Mouse (Mus musculus) myocyte (in vitro differentiated cells): Measurements from ENCODE around the gene Clec4e. TPM values are rescaled to one million over a fixed set of nuclear protein-coding genes. Genes with fewer than 3 reads are reported as not detected.
"Not testable (repeated sequence)": the region's sequence is repeated elsewhere in the genome, so short reads cannot be mapped to it uniquely, and the experiment has no call there.

ENCODE experiments used
- H3K27me3 ChIP-seq: one replicate; pipeline ENCODE4 v1.6.1; 2011; ENCODE audit not compliant: control insufficient read depth, insufficient read depth, insufficient read length
- H3K36me3 ChIP-seq: one replicate; pipeline ENCODE4 v1.6.1; 2011; ENCODE audit not compliant: control insufficient read depth, insufficient read depth
- H3K4me2 ChIP-seq: one replicate; pipeline ENCODE4 v1.6.1; 2011; ENCODE audit warnings: low read depth, control low read depth
- H3K4me3 ChIP-seq: one replicate; pipeline ENCODE4 v1.5.1; 2011; ENCODE audit warnings: mild to moderate bottlenecking, control low read depth, moderate library complexity
- H3K79me2 ChIP-seq: one replicate; pipeline ENCODE4 v1.6.1; 2011; ENCODE audit not compliant: control insufficient read depth, insufficient read depth
- H3ac ChIP-seq: one replicate; pipeline ENCODE4 v1.6.1; 2011; ENCODE audit not compliant: control insufficient read depth, insufficient read length
- CEBPB ChIP-seq: IDR thresholded peaks from 2 replicates; pipeline ENCODE4 v1.6.1; 2011; ENCODE audit warnings: mild to moderate bottlenecking, moderate library complexity; ENCODE audit not compliant: poor library complexity, insufficient read depth, severe bottlenecking
- E2F4 ChIP-seq: IDR thresholded peaks from one replicate; pipeline ENCODE4 v1.6.1; 2011; ENCODE audit warnings: mild to moderate bottlenecking, control low read depth, moderate library complexity; ENCODE audit not compliant: insufficient read depth
- MAX ChIP-seq: IDR thresholded peaks from one replicate; pipeline ENCODE4 v1.6.1; 2011; ENCODE audit warnings: low read depth, mild to moderate bottlenecking, control low read depth
- MYOD1 ChIP-seq, 3 experiments: IDR thresholded peaks; one replicate each; pipeline ENCODE4 v1.6.1; 2011; ENCODE audit warnings: control low read depth in 2 of 3, low read depth in 2 of 3, mild to moderate bottlenecking in 2 of 3, moderate library complexity in 1 of 3; ENCODE audit not compliant: insufficient read length in 2 of 3, control insufficient read depth in 1 of 3
- MYOG ChIP-seq, 3 experiments: IDR thresholded peaks; one replicate each; pipeline ENCODE4 v1.6.1; 2011; ENCODE audit warnings: control low read depth in 2 of 3, low read depth in 2 of 3, mild to moderate bottlenecking in 2 of 3; ENCODE audit not compliant: insufficient read length in 2 of 3, control insufficient read depth in 1 of 3, insufficient read depth in 1 of 3
- POLR2A ChIP-seq: IDR thresholded peaks from one replicate; pipeline ENCODE4 v1.6.1; 2011; ENCODE audit warnings: low read depth, mild to moderate bottlenecking, control low read depth, moderate library complexity; ENCODE audit not compliant: insufficient read length
- POLR2AphosphoS2 ChIP-seq: IDR thresholded peaks from one replicate; pipeline ENCODE4 v1.6.1; 2011; ENCODE audit warnings: low read depth, control low read depth; ENCODE audit not compliant: insufficient read length
- REST ChIP-seq: IDR thresholded peaks from one replicate; pipeline ENCODE4 v1.6.1; 2011; ENCODE audit warnings: mild to moderate bottlenecking, control low read depth, moderate library complexity; ENCODE audit not compliant: insufficient read depth, insufficient read length
- SRF ChIP-seq: IDR thresholded peaks from one replicate; pipeline ENCODE4 v1.6.1; 2011; ENCODE audit warnings: low read depth; ENCODE audit not compliant: control insufficient read depth, insufficient read length
- TCF12 ChIP-seq: IDR thresholded peaks from one replicate; pipeline ENCODE4 v1.6.1; 2011; ENCODE audit warnings: mild to moderate bottlenecking, control low read depth; ENCODE audit not compliant: poor library complexity, insufficient read depth, severe bottlenecking
- TCF3 ChIP-seq: IDR thresholded peaks from one replicate; pipeline ENCODE4 v1.6.1; 2011; ENCODE audit warnings: low read depth, control low read depth; ENCODE audit not compliant: insufficient read length
- USF1 ChIP-seq: IDR thresholded peaks from one replicate; pipeline ENCODE4 v1.6.1; 2011; ENCODE audit warnings: low read depth, mild to moderate bottlenecking, control low read depth, moderate library complexity
- polyA plus RNA-seq: library from polyadenylated mRNA; unstranded; fragments of >200 nt; fragmentation: generic; extraction: Trizol; gene quantifications from one replicate; pipeline ENCODE4 v1.2.1, GENCODE M21; 2012; ENCODE audit warnings: missing spikeins

The Clec4e gene
- not detected for polyA plus RNA-seq

GRCm38 (mm10) chr6:123289753-123290152, at the start of gene Clec4e:
Clec4e (minus strand) TSS chr6:123289870.
- Histone ChIP-seq H3K79me2 (no peaks in the 10 kb centered on the region), H3K27me3 (no peaks in the 10 kb centered on the region), H3K4me2 (no peak within 1 kb of the TSS), H3K36me3 (no peaks in the 10 kb centered on the region), H3ac (no peak within 1 kb of the TSS), H3K4me3 (no peak within 1 kb of the TSS)
- TF ChIP-seq CEBPB: no peak
- no peak for TF ChIP-seq MYOD1 (IDR thresholded peaks at IDR 0.05; ENCODE audit: control insufficient read depth in 1 of 3, insufficient read length in 2 of 3, low read depth in 2 of 3)
- TF ChIP-seq POLR2A: no peak

DNA sequence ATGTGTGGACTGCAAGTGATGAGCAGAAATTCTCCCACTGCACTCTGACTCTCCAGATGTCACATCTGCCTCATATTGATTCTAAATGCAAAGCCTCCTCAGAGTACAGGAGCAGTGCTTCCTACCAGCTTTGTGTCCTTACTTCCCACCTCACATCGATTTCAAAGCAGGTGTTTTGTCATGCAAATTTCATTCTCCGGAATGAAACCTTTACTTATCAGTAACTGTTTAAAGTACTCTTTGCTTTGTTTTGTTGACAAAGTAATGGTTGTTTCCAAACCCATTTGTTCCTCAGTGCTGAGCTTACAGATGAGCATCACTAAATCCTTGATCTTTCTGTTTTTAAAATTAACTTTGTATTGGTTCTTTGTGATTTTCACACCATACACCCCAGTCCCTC, 42.8 kb upstream of the Clec4e start:
- Histone ChIP-seq H3K79me2 (no peaks in the 10 kb centered on the region), H3ac (no peak overlapping the region), H3K4me3 (no peak overlapping the region), H3K4me2 (no peak overlapping the region), H3K27me3 (no peaks in the 10 kb centered on the region), H3K36me3 (no peaks in the 10 kb centered on the region)
- TF ChIP-seq USF1 (no peak), POLR2A (no peak), E2F4 (no peak)

DNA sequence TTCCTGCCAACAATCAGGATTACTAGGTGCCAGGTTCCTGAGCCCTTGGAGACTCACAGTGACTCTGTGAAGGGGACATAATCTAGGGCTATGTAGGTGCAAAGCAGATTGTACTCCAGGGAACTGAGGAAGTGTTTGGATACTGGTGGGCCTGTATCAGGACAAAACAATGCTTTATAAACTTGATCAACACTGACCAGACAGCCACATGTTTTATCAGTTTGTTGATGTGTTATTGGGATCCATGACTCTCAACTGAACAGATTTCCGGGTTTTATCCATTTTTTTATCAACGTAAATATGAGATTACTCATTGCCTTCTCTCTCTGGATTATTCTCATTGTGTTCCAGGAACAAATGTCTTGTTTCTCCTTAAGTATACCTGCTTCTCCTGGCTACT, 18.4 kb upstream of the Clec4e start, which contains the start of gene Vmn2r19:
Gene Vmn2r19, plus strand, starts transcription at position 301 of the 400 bp plus-strand sequence.
- no peak within 1 kb of the TSS for H3K4me3 ChIP-seq
- H3K79me2 ChIP-seq: no peaks in the 10 kb centered on the region
- TF ChIP-seq E2F4 (no peak), POLR2AphosphoS2 (no peak)

GRCm38 (mm10) chr6:123306315-123306714, 16.6 kb upstream of the Clec4e start:
- not testable (repeated sequence) for H3K4me2 ChIP-seq, H3K79me2 ChIP-seq, H3K27me3 ChIP-seq, H3ac ChIP-seq, H3K36me3 ChIP-seq, H3K4me3 ChIP-seq

More for the DNA sequence above, 18.4 kb upstream of the Clec4e start, which contains the start of gene Vmn2r19:
- Histone ChIP-seq H3K36me3 (no peaks in the 10 kb centered on the region), H3K27me3 (no peaks in the 10 kb centered on the region), H3ac (no peak within 1 kb of the TSS), H3K4me2 (no peak within 1 kb of the TSS)

DNA sequence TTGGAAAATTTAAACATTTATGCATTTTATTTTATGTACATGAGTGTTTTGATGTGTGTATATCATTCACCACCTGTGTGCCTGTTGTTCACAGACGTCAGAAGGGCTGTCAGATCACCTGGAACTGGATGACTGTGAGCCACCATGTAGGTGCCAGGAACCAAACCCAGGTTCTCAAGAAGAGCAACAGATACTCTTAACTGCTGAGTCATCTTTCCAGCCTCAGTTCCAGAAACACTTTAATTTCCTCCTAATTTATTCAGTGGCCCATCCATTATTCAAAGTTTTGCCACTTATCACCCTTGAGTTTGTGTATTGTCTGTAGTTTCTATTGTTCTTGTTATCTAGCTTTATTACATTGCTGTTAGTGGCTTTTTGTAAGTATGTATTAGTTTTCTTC, 7.0 kb upstream of the Clec4e start:
- TF ChIP-seq TCF3: no peak
- TF ChIP-seq REST: no peak
- no peak for TF ChIP-seq SRF
- no peak for TF ChIP-seq E2F4
- TF ChIP-seq USF1: no peak
- TF ChIP-seq POLR2AphosphoS2: no peak
- TF ChIP-seq MYOD1 (IDR thresholded peaks at IDR 0.05; ENCODE audit: control insufficient read depth in 1 of 3, insufficient read length in 2 of 3, low read depth in 2 of 3): no peak
- no peak for TF ChIP-seq TCF12
- no peak for TF ChIP-seq MAX
- TF ChIP-seq POLR2A: no peak
- no peak for TF ChIP-seq MYOG (IDR thresholded peaks at IDR 0.05; ENCODE audit: control insufficient read depth in 1 of 3, insufficient read depth in 1 of 3, insufficient read length in 2 of 3, low read depth in 2 of 3)
- TF ChIP-seq CEBPB: no peak
- no peaks in the 10 kb centered on the region for H3K27me3 ChIP-seq
- no peaks in the 10 kb centered on the region for H3K36me3 ChIP-seq
- no peak overlapping the region for H3K4me3 ChIP-seq
- no peak overlapping the region for H3ac ChIP-seq
- H3K79me2 ChIP-seq: no peaks in the 10 kb centered on the region
- H3K4me2 ChIP-seq: no peak overlapping the region

DNA sequence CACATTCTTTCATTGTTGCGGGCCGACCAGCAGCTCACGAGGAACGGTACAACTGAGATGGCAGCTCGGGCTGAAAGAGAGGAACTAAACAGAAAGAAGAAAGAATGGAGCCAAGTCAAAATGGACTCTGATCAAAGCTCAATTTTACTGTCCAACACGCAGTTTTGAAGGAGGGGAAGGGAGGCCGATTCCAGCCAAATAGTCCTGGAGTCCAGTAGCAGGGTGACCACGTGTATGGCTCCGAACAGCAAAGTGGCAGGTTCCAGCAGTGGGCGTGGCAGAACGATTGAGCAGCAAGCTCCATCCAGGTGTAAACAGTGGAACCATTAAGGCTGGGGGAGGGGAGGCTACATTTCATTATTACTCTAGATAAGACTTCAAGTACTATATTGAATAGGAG, 3.8 kb upstream of the Clec4e start:
- H3K4me2 ChIP-seq, H3K79me2 ChIP-seq, H3K27me3 ChIP-seq, H3ac ChIP-seq, H3K4me3 ChIP-seq, H3K36me3 ChIP-seq: not testable (repeated sequence)
